Mouse (Mus musculus) lung, postnatal 0 days (tissue): ENCODE data around the gene Cmss1.

ENCODE experiments used
- CTCF ChIP-seq: IDR thresholded peaks from 2 replicates; pipeline ENCODE4 v1.5.1; 2016; ENCODE audit warnings: antibody characterized with exemption, mild to moderate bottlenecking
- EP300 ChIP-seq: IDR thresholded peaks from 2 replicates; pipeline ENCODE4 v1.6.1; 2016; ENCODE audit warnings: antibody characterized with exemption, mild to moderate bottlenecking, control low read depth

- TF ChIP-seq EP300 (no peak), CTCF (no peak)
Measured at GRCm38 (mm10) chr16:57500851-57501250, 105.8 kb downstream of the Cmss1 start.
